Mouse (Mus musculus) stomach, embryonic 16.5 days (tissue): ENCODE measurements around the gene Sdc4. TPM values are rescaled to one million over a fixed set of nuclear protein-coding genes. Genes with fewer than 3 reads are reported as not detected.
A peak's percentile ranks its signal among the peaks of the same experiment; 100 is the strongest.

Source experiments
- ATAC-seq: fragments of 200-750 bp; cut with Nextera tagmentation; 2 replicates; pipeline ENCODE4 v1.8.0; 2017; ENCODE audit warnings: moderate number of reproducible peaks, moderate TSS enrichment; ENCODE audit not compliant: insufficient read depth, low FRiP score
- H3K27ac ChIP-seq: fragments of 300-500 bp; sonication (generic); 2 replicates; pipeline ENCODE4 v1.5.1; 2014; ENCODE audit warnings: low read length
- H3K27me3 ChIP-seq: fragments of 300-500 bp; sonication (generic); 2 replicates; pipeline ENCODE4 v1.6.1; 2014; ENCODE audit warnings: low read length, control low read depth, mixed read lengths; ENCODE audit not compliant: control insufficient read depth, insufficient read depth
- H3K36me3 ChIP-seq: fragments of 300-500 bp; sonication (generic); 2 replicates; pipeline ENCODE4 v1.6.1; 2014; ENCODE audit warnings: low read length; ENCODE audit not compliant: control insufficient read depth, insufficient read depth
- H3K4me1 ChIP-seq: fragments of 300-500 bp; sonication (generic); 2 replicates; pipeline ENCODE4 v1.6.1; 2014; ENCODE audit warnings: low read length, control low read depth, mixed read lengths; ENCODE audit not compliant: control insufficient read depth, insufficient read depth
- H3K4me2 ChIP-seq: fragments of 300-500 bp; sonication (generic); 2 replicates; pipeline ENCODE4 v1.6.1; 2014; ENCODE audit warnings: low read depth, low read length, mixed read lengths
- H3K4me3 ChIP-seq: fragments of 300-500 bp; sonication (generic); replicated peaks from 2 replicates; pipeline ENCODE4 v1.5.1; 2014; ENCODE audit warnings: mild to moderate bottlenecking, low read length
- H3K9ac ChIP-seq: fragments of 300-500 bp; sonication (generic); 2 replicates; pipeline ENCODE4 v1.6.1; 2014; ENCODE audit warnings: low read length
- H3K9me3 ChIP-seq: fragments of 300-500 bp; sonication (generic); replicated peaks from 2 replicates; pipeline ENCODE4 v1.6.1; 2016; ENCODE audit warnings: low read length, control low read depth; ENCODE audit not compliant: control insufficient read depth
- WGBS: fragments of 180-500 bp; shearing (Covaris S2); extraction: QIAGEN DNeasy Blood & Tissue Kit; methylation state at CpG from one replicate; pipeline ENCODE4 v1.1.7; 2014; 5-methylcytosine and 5-hydroxymethylcytosine counted together
- polyA plus RNA-seq: library from polyadenylated mRNA; unstranded; fragments of >200 nt; fragmentation: Nextera tagmentation; extraction: Ambion mirVana; gene quantifications from 2 replicates; pipeline ENCODE4 v1.2.1, GENCODE M21; 2015

The Sdc4 gene
- polyA plus RNA-seq, 1 experiment from 2014 or later = 150 TPM

DNA sequence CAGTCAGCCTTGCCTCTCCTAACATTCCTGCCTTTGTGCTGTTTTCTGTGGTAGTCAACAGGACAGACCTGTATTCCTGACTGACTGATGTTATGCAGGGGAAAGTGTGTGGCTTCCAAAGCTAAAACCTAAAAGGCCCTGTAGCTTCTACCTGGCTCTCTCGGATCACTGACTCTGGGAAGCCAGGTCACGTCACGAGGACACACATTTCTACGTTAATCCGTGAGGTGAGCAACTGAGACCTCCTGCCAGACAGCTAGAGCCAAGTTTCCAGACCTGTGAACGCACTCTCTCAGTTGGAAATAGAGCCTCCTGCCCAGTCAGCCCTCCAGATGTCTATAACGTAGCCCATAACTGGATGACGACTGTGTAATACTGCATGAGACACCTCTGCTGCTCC, 21.7 kb downstream of the Sdc4 start:
- Histone ChIP-seq H3K4me1 (peaks cover 3% of the 10 kb centered on the region; the same call in 1 of the 2 replicates), H3K4me3 (no peak overlapping the region), H3K9me3 (no peaks in the 10 kb centered on the region), H3K4me2 (no peak overlapping the region), H3K36me3 (peaks cover 16% of the 10 kb centered on the region), H3K27me3 (no peaks in the 10 kb centered on the region), H3K27ac (peak overlapping the region; percentile 75), H3K9ac (no peak overlapping the region)
- no peak for ATAC-seq
- WGBS = 68% methylated on average over 8 of the region's 8 CpGs

GRCm38 (mm10) chr2:164421306-164421705, 22.4 kb downstream of the Sdc4 start:
- no peak overlapping the region for H3K4me3 ChIP-seq
- H3K9ac ChIP-seq = no peak overlapping the region
- H3K36me3 ChIP-seq = peaks cover 16% of the 10 kb centered on the region
- no peak for ATAC-seq
- 72% methylated on average over 7 of the region's 7 CpGs for WGBS
- H3K4me2 ChIP-seq = no peak overlapping the region
- H3K27me3 ChIP-seq = no peaks in the 10 kb centered on the region
- H3K27ac ChIP-seq = peak overlapping the region; percentile 75; the same call in 1 of the 2 replicates
- no peaks in the 10 kb centered on the region for H3K9me3 ChIP-seq
- H3K4me1 ChIP-seq = peaks cover 3% of the 10 kb centered on the region; the same call in 1 of the 2 replicates

DNA sequence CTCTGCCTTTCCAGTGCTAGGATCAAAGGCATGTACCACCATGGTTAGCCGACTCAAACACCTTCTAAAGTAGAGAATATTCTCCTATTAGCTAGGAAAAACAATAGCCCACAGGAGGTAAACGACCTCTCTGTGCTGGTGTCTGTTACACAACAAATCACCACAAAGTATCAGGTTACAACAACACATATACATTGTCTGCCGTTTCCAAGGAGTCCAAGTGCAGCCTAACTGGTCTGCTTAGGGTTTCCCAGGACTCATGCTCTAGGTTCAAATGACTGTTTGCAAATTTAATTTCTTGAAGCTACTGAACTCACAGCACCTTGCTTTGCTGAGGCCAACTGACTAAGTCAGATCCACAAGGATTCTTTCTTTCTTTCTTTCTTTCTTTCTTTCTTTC, 24.2 kb downstream of the Sdc4 start:
- no peak overlapping the region for H3K4me2 ChIP-seq
- no peaks in the 10 kb centered on the region for H3K9me3 ChIP-seq
- ATAC-seq = no peak
- no peak overlapping the region for H3K9ac ChIP-seq
- H3K4me3 ChIP-seq = no peak overlapping the region
- H3K27ac ChIP-seq = no peak overlapping the region
- WGBS = 4% methylated on average over 3 of the region's 3 CpGs
- peaks cover 7% of the 10 kb centered on the region; the same call in 1 of the 2 replicates for H3K36me3 ChIP-seq
- no peaks in the 10 kb centered on the region for H3K27me3 ChIP-seq
- peaks cover 3% of the 10 kb centered on the region; the same call in 1 of the 2 replicates for H3K4me1 ChIP-seq

DNA sequence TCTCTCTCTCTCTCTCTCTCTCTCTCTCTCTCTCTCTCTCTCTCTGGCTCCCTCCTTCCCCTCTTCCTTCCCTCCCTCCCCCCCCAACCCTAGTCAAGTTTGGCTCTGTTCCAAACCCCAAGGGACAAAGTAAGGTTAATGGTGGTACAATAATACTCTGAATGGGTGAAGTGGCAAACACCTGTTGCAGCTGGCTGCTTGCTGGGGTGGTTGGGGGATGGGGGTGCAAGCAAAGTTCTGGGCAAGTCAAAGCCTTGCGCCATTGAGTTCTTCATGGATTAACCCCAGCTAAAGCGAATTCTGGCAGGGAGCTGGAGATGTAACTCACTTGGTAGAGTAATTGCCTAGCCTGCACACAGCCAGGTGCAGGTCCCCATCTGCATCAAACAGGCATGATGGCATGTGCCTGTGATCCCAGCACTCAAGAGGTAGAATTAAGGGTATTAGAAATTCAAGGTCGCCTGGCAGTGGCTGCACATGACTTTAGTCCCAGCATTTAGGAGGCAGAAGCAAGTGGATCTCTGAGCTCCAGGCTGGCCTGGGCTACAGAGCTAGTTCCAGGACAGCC, 25.3 kb downstream of the Sdc4 start:
- H3K27ac ChIP-seq = no peak overlapping the region
- no peaks in the 10 kb centered on the region for H3K9me3 ChIP-seq
- no peaks in the 10 kb centered on the region for H3K36me3 ChIP-seq
- no peak for ATAC-seq
- WGBS = 33% methylated on average over 3 of the region's 3 CpGs
- H3K4me3 ChIP-seq = no peak overlapping the region
- H3K9ac ChIP-seq = no peak overlapping the region
- H3K4me2 ChIP-seq = no peak overlapping the region
- no peaks in the 10 kb centered on the region for H3K27me3 ChIP-seq
- H3K4me1 ChIP-seq = peaks cover 3% of the 10 kb centered on the region; the same call in 1 of the 2 replicates

DNA sequence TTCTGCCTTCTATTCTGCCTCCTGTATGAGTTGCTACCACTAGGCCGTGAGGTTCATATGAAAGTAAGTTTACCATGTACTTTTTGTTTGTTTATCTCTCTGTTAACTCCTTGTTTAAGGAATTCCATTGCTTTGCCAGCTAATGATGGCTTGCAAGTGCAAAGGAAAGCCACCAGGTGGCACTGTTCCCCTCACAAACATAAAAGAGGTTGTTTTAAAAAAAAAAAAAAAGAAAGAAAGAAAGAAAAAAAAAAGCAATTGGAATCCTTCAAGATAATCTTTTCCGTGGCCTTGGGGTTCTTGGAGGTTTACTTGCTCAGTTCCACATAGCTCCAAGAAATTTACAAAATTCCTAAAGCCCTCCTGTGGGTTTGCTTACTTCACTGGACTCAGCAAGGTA, 26.5 kb downstream of the Sdc4 start:
- WGBS = 0% methylated on average over 2 of the region's 2 CpGs
- no peak for ATAC-seq

GRCm38 (mm10) chr2:164414581-164414980, 29.1 kb downstream of the Sdc4 start:
- Histone ChIP-seq H3K9me3 (no peaks in the 10 kb centered on the region), H3K27me3 (no peaks in the 10 kb centered on the region), H3K36me3 (no peaks in the 10 kb centered on the region), H3K4me1 (peaks cover 3% of the 10 kb centered on the region; the same call in 1 of the 2 replicates), H3K9ac (0 out of 2 replicates have a peak overlapping the region, but pooled peaks have one; percentile 49), H3K4me2 (peak overlapping the region; percentile 39), H3K27ac (no peak overlapping the region), H3K4me3 (no peak overlapping the region)
- WGBS = 62% methylated on average over 10 of the region's 10 CpGs
- no peak for ATAC-seq

More for the DNA sequence above, 26.5 kb downstream of the Sdc4 start:
- no peak overlapping the region for H3K4me3 ChIP-seq
- no peaks in the 10 kb centered on the region for H3K36me3 ChIP-seq
- no peak overlapping the region for H3K9ac ChIP-seq
- H3K27ac ChIP-seq = no peak overlapping the region
- no peak overlapping the region for H3K4me2 ChIP-seq
- no peaks in the 10 kb centered on the region for H3K27me3 ChIP-seq
- peaks cover 3% of the 10 kb centered on the region; the same call in 1 of the 2 replicates for H3K4me1 ChIP-seq
- no peaks in the 10 kb centered on the region for H3K9me3 ChIP-seq

- 25% methylated on average over 28 of the region's 28 CpGs for WGBS
- Histone ChIP-seq H3K27ac (no peak overlapping the region), H3K9ac (0 out of 2 replicates have a peak overlapping the region, but pooled peaks have one; percentile 49), H3K4me3 (no peak overlapping the region), H3K9me3 (no peaks in the 10 kb centered on the region), H3K27me3 (peaks cover 3% of the 10 kb centered on the region; the same call in 1 of the 2 replicates), H3K36me3 (no peaks in the 10 kb centered on the region), H3K4me1 (peaks cover 3% of the 10 kb centered on the region; the same call in 1 of the 2 replicates), H3K4me2 (peak overlapping the region; percentile 39)
- ATAC-seq = no peak
Observed at GRCm38 (mm10) chr2:164414167-164414566, 29.5 kb downstream of the Sdc4 start.

DNA sequence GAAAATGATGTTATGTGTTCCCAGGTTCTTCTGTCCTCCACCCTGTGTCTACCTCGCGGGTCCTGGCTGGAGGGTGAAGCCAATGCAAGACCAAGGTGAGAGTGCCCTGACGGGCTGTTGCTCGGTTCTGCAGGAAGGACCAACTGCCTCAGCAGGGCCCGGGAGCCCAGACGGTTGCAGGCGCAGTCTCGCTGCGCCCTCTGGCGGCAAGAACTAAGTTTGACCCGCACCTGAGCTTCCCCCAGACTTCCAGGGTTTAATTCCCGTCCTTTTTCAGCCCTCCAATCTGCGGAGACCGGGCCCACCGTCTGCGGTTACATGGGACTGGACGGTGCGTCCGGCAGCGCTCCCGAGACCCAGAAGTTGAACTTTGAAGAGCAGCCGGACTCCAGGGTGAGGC, 36.0 kb downstream of the Sdc4 start:
- no peak overlapping the region; the same call in 1 of the 2 replicates for H3K9ac ChIP-seq
- WGBS = under 1% methylated on average over 22 of the region's 22 CpGs
- ATAC-seq = peak; percentile 41; the same call in 1 of the 2 replicates
- peaks cover 45% of the 10 kb centered on the region for H3K27me3 ChIP-seq
- no peaks in the 10 kb centered on the region for H3K36me3 ChIP-seq
- H3K27ac ChIP-seq = no peak overlapping the region
- H3K9me3 ChIP-seq = no peaks in the 10 kb centered on the region
- H3K4me2 ChIP-seq = 0 out of 2 replicates have a peak overlapping the region, but pooled peaks have one; percentile 13
- peaks cover 9% of the 10 kb centered on the region; the same call in 1 of the 2 replicates for H3K4me1 ChIP-seq
- H3K4me3 ChIP-seq = no peak overlapping the region; the same call in 1 of the 2 replicates

GRCm38 (mm10) chr2:164405519-164405918, 38.2 kb downstream of the Sdc4 start:
- 31% methylated on average over 5 of the region's 5 CpGs for WGBS
- Histone ChIP-seq H3K36me3 (no peaks in the 10 kb centered on the region), H3K4me3 (no peak overlapping the region), H3K27ac (no peak overlapping the region), H3K9ac (no peak overlapping the region), H3K4me1 (peaks cover 9% of the 10 kb centered on the region; the same call in 1 of the 2 replicates), H3K9me3 (no peaks in the 10 kb centered on the region), H3K27me3 (peaks cover 64% of the 10 kb centered on the region), H3K4me2 (no peak overlapping the region)
- ATAC-seq = no peak
